Mouse (Mus musculus): ENCODE measurements at regions not wholly inside any gene's neighbourhood (a gene's known extent, or its start where the extent isn't known, plus 50 kb on each side); places are given as distances from the start of the nearest gene placed in this dataset.
"Not testable (repeated sequence)": the region's sequence is repeated elsewhere in the genome, so short reads cannot be mapped to it uniquely, and the experiment has no call there.

- H3K27ac ChIP-seq; ATAC-seq (ENCODE audit: insufficient read depth, low FRiP score, low read depth); H3K27me3 ChIP-seq (replicated peaks); H3K4me1 ChIP-seq; H3K4me2 ChIP-seq; H3K4me3 ChIP-seq (replicated peaks); H3K9me3 ChIP-seq; H3K36me3 ChIP-seq; H3K9ac ChIP-seq: not testable (repeated sequence)
- 83% methylated on average over 4 of the region's 4 CpGs for WGBS
Observed at GRCm38 (mm10) chr14:19080001-19080400, 185.9 kb upstream of the Ube2e2 start.

DNA sequence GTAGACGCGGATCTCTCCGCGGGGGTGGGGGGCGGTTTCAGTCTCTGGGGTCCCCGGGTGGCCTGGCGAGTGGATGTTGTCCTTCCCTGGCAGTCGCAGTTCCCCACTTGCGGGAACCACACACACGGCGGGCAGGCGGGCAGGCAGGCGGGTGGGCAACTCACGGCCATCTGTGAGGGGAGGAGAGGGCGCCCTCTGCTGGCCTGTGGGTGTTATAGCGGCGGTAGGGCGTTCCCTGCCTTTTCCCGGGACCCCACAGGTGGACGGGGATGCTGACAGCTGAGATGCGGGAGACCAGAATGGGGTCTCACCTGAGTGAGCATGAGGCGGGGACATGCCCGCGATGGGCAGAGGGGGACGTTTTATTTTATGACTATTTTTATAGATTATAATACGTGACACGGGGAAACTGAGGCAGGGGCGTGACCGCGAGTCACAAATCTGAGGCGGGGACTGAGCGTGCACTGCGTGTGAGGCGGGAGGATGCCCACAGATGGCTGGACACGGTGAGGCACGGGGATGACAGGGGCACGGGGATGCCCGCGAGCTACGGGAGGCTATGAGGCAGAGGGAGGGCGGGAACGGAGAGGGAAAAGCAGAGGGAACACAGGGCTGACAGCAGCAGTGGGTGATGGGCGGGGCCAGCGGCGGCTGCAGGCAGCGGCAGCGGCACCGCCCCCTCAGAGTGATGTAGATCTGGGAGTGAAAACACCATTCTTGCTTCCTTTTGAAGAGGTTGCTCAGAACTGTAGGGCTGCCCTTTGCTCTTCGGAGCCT, 148.1 kb upstream of the Ube2e2 start:
- 3% methylated on average over 49 of the region's 49 CpGs for WGBS
- H3K4me1 ChIP-seq: peaks cover 7% of the 10 kb centered on the region; the same call in 1 of the 2 replicates
- peak; percentile 76; the same call in 1 of the 2 replicates for ATAC-seq (ENCODE audit: insufficient read depth, low FRiP score, low read depth)

DNA sequence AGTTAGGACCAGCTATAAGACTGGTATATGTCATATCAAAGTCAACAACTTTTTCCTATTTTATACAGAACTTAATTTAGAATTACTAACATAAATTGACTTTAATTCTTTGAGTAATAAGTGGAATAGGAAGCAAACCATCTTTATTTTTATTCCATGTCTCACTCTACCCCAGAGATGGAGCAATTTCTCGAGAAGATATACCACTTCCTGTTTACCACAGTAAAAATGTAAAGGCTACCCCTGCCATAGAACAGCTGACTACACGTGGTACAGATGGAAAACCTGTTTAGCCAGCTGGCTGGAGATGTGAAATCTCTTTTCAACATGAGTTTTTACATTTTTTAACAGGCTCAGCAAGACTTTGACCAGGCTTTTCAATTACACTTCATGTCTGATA, 126.0 kb upstream of the Ube2e2 start:
- Histone ChIP-seq H3K27me3 (replicated peaks) (no peaks in the 10 kb centered on the region), H3K27ac (no peak overlapping the region), H3K9me3 (no peaks in the 10 kb centered on the region), H3K4me2 (no peak overlapping the region), H3K4me3 (replicated peaks) (no peak overlapping the region), H3K36me3 (no peaks in the 10 kb centered on the region), H3K4me1 (no peaks in the 10 kb centered on the region), H3K9ac (no peak overlapping the region)
- WGBS: 21% methylated on average over 2 of the region's 2 CpGs
- ATAC-seq (ENCODE audit: insufficient read depth, low FRiP score, low read depth): no peak

More for the DNA sequence above, 148.1 kb upstream of the Ube2e2 start:
- 0 out of 2 replicates have a peak overlapping the region, but pooled peaks have one; percentile 22 for H3K9ac ChIP-seq
- H3K9me3 ChIP-seq: no peaks in the 10 kb centered on the region
- no peaks in the 10 kb centered on the region for H3K27me3 ChIP-seq (replicated peaks)
- no peak overlapping the region for H3K27ac ChIP-seq
- no peaks in the 10 kb centered on the region for H3K36me3 ChIP-seq
- peak overlapping the region; percentile 43 for H3K4me3 ChIP-seq (replicated peaks)
- H3K4me2 ChIP-seq: peak overlapping the region; percentile 87

DNA sequence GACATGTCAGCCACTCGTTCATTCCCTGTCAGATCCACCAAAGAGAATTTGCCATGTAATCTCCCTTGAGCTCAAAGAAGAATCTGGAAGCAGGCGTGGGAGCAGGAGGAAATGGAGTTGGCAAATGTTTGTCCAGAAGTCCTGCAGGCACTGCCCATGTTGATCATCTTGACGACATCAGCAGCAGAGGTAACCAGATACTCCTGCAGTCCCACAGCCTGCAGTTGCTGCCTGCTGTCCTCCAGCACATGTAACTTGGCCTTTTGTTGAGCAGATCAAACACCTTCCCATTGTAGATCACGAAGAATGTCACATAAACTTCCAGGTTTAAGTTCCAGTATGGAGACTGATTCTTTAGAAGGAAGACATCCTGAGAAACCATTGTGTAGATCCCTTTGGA, 121.3 kb upstream of the Ube2e2 start:
- no peak overlapping the region for H3K4me2 ChIP-seq
- H3K9ac ChIP-seq: no peak overlapping the region
- H3K4me1 ChIP-seq: no peaks in the 10 kb centered on the region
- H3K27me3 ChIP-seq (replicated peaks): no peaks in the 10 kb centered on the region
- ATAC-seq (ENCODE audit: insufficient read depth, low FRiP score, low read depth): no peak
- no peak overlapping the region for H3K27ac ChIP-seq
- no peaks in the 10 kb centered on the region for H3K36me3 ChIP-seq
- H3K9me3 ChIP-seq: no peaks in the 10 kb centered on the region
- no peak overlapping the region for H3K4me3 ChIP-seq (replicated peaks)
- WGBS: 37% methylated on average over 4 of the region's 4 CpGs

DNA sequence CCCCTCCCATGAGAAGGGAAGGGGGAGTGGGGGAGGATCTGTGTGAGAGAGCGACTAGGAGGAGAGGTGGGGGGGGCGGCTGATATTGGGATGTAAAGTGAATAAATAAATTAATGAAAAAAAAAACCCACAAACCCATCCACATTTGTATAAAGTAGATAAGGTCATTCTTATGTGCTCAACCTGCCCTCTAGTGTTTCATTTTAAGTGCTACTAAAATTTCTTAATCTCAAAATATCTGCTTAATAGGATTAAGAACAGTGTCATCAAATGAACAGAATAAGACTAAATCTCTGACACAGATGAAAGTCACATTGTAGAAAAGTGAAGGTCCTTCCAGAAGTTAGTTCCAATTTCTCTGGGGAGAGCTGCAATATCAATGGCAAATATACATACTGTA, 119.5 kb upstream of the Ube2e2 start:
- H3K4me1 ChIP-seq; ATAC-seq (ENCODE audit: insufficient read depth, low FRiP score, low read depth); H3K9ac ChIP-seq; H3K36me3 ChIP-seq; H3K4me2 ChIP-seq; H3K27ac ChIP-seq; H3K9me3 ChIP-seq; H3K27me3 ChIP-seq (replicated peaks); H3K4me3 ChIP-seq (replicated peaks): not testable (repeated sequence)
- 82% methylated on average over 2 of the region's 2 CpGs for WGBS

GRCm38 (mm10) chr14:18983901-18984300, 89.8 kb upstream of the Ube2e2 start:
- Histone ChIP-seq H3K9me3 (no peaks in the 10 kb centered on the region), H3K36me3 (no peaks in the 10 kb centered on the region), H3K4me2 (no peak overlapping the region), H3K27me3 (replicated peaks) (no peaks in the 10 kb centered on the region), H3K4me1 (no peaks in the 10 kb centered on the region), H3K4me3 (replicated peaks) (no peak overlapping the region), H3K27ac (no peak overlapping the region), H3K9ac (no peak overlapping the region)
- ATAC-seq (ENCODE audit: insufficient read depth, low FRiP score, low read depth): no peak
- 78% methylated on average over 3 of the region's 3 CpGs for WGBS

DNA sequence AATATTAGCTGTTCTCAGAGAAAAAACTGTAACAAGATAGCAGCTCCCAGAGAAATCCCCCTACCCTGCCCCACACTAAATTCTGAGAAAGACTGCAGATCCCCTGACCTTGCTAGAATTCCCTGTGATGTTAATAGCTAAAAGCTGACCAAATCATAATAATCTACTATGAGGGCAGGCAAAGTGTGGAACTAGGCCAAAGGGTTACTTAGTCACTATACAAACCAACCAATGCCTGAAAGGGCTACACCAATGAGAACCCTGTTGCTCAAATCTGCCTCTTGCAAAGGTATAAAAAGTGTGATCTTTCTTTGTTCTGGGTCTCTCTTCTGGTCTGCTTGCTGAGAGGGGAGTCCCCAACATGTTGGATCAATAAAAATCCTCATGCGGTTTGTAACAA, 69.8 kb upstream of the Ube2e2 start:
- ATAC-seq (ENCODE audit: insufficient read depth, low FRiP score, low read depth): no peak
- H3K4me1 ChIP-seq: no peaks in the 10 kb centered on the region
- no peaks in the 10 kb centered on the region for H3K36me3 ChIP-seq
- no peaks in the 10 kb centered on the region for H3K27me3 ChIP-seq (replicated peaks)
- H3K27ac ChIP-seq: no peak overlapping the region
- H3K9me3 ChIP-seq: no peaks in the 10 kb centered on the region
- 95% methylated on average over 1 of the region's 1 CpGs for WGBS
- no peak overlapping the region for H3K4me2 ChIP-seq
- H3K9ac ChIP-seq: no peak overlapping the region
- no peak overlapping the region for H3K4me3 ChIP-seq (replicated peaks)

DNA sequence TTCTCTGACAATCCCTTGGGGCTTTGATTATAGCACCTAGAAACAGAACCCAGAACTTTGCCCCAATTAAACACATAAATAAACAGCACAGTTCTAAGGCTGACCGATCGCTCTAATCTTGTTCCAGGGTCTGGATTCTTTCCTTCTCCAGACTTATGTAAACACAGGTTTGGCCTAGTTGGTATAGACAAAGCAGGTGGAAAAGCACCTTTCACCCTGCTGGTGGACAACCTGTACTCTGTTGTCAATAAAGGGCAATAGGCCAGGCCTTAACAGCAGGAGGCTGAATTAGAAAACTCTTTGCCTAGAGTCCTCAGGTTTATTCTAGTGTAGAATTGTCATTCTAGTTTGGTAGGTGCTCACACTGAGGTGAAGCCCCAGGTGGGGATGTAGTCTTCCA, 69.2 kb upstream of the Ube2e2 start:
- no peak overlapping the region for H3K27ac ChIP-seq
- H3K9ac ChIP-seq: no peak overlapping the region
- no peaks in the 10 kb centered on the region for H3K36me3 ChIP-seq
- H3K4me3 ChIP-seq (replicated peaks): no peak overlapping the region
- ATAC-seq (ENCODE audit: insufficient read depth, low FRiP score, low read depth): no peak
- H3K4me2 ChIP-seq: no peak overlapping the region
- no peaks in the 10 kb centered on the region for H3K27me3 ChIP-seq (replicated peaks)
- 51% methylated on average over 2 of the region's 2 CpGs for WGBS
- no peaks in the 10 kb centered on the region for H3K4me1 ChIP-seq
- no peaks in the 10 kb centered on the region for H3K9me3 ChIP-seq

Measured in stomach, embryonic 15.5 days (tissue).